Mouse (Mus musculus) midbrain, embryonic 10.5 days (tissue): ENCODE data around the gene Lpin1. TPM values are rescaled to one million over a fixed set of nuclear protein-coding genes. Genes with fewer than 3 reads are reported as not detected.

Source experiments
- DNase-seq: peaks from one replicate; pipeline ENCODE4 v3.0.0-alpha.2; 2017; ENCODE audit warnings: low spot score
- H3K27ac ChIP-seq: fragments of 300-500 bp; sonication (generic); replicated peaks from 2 replicates; pipeline ENCODE4 v1.5.1; 2016; ENCODE audit warnings: mild to moderate bottlenecking
- H3K27me3 ChIP-seq: fragments of 300-500 bp; sonication (generic); 2 replicates; pipeline ENCODE4 v1.6.1; 2016; ENCODE audit warnings: low read depth, mild to moderate bottlenecking; ENCODE audit not compliant: poor library complexity, severe bottlenecking
- H3K36me3 ChIP-seq: fragments of 300-500 bp; sonication (generic); 2 replicates; pipeline ENCODE4 v1.6.1; 2016; ENCODE audit warnings: mild to moderate bottlenecking, moderate library complexity
- H3K4me1 ChIP-seq: fragments of 300-500 bp; sonication (generic); 2 replicates; pipeline ENCODE4 v1.6.1; 2016
- H3K4me3 ChIP-seq: fragments of 300-500 bp; sonication (generic); 2 replicates; pipeline ENCODE4 v1.5.1; 2016; ENCODE audit warnings: mild to moderate bottlenecking, moderate library complexity
- H3K9me3 ChIP-seq: fragments of 300-500 bp; sonication (generic); replicated peaks from 2 replicates; pipeline ENCODE4 v1.6.1; 2016; ENCODE audit warnings: mild to moderate bottlenecking
- WGBS: fragments of 180-500 bp; shearing (Covaris S2); methylation state at CpG from one replicate; pipeline ENCODE4 v1.1.7; 2016; 5-methylcytosine and 5-hydroxymethylcytosine counted together
- polyA plus RNA-seq: library from polyadenylated mRNA; unstranded; fragments of >200 nt; fragmentation: Nextera tagmentation; extraction: Ambion mirVana; gene quantifications from 2 replicates; pipeline ENCODE4 v1.2.1, GENCODE M21; 2016

The Lpin1 gene
- polyA plus RNA-seq, 1 experiment from 2014 or later = 5.5 TPM

GRCm38 (mm10) chr12:16562647-16563046, 48.1 kb downstream of the Lpin1 start:
- 92% methylated on average over 10 of the region's 10 CpGs for WGBS

GRCm38 (mm10) chr12:16562181-16562580, 48.6 kb downstream of the Lpin1 start:
- WGBS = 94% methylated on average over 8 of the region's 8 CpGs
- no peak for DNase-seq
- no peaks in the 10 kb centered on the region for H3K27me3 ChIP-seq
- H3K4me1 ChIP-seq = no peaks in the 10 kb centered on the region
- H3K27ac ChIP-seq = no peak overlapping the region
- H3K9me3 ChIP-seq = no peaks in the 10 kb centered on the region
- peaks cover 79% of the 10 kb centered on the region for H3K36me3 ChIP-seq
- H3K4me3 ChIP-seq = no peak overlapping the region

More at GRCm38 (mm10) chr12:16562647-16563046, 48.1 kb downstream of the Lpin1 start:
- no peak for DNase-seq
- Histone ChIP-seq H3K4me3 (no peak overlapping the region), H3K27ac (no peak overlapping the region), H3K4me1 (no peaks in the 10 kb centered on the region), H3K36me3 (peaks cover 74% of the 10 kb centered on the region), H3K27me3 (no peaks in the 10 kb centered on the region), H3K9me3 (no peaks in the 10 kb centered on the region)

- H3K27me3 ChIP-seq = no peaks in the 10 kb centered on the region
- H3K27ac ChIP-seq = no peak overlapping the region
- no peaks in the 10 kb centered on the region for H3K9me3 ChIP-seq
- DNase-seq = no peak
- WGBS = 77% methylated on average over 4 of the region's 4 CpGs
- peaks cover 5% of the 10 kb centered on the region; the same call in 1 of the 2 replicates for H3K4me1 ChIP-seq
- H3K4me3 ChIP-seq = no peak overlapping the region
- H3K36me3 ChIP-seq = peaks cover 60% of the 10 kb centered on the region
Observed at GRCm38 (mm10) chr12:16557271-16557670, 53.5 kb downstream of the Lpin1 start.

GRCm38 (mm10) chr12:16554171-16554570, 56.6 kb downstream of the Lpin1 start:
- WGBS = 94% methylated on average over 8 of the region's 8 CpGs
- DNase-seq = no peak
- H3K9me3 ChIP-seq = no peaks in the 10 kb centered on the region
- H3K36me3 ChIP-seq = peaks cover 46% of the 10 kb centered on the region
- no peak overlapping the region for H3K4me3 ChIP-seq
- H3K27me3 ChIP-seq = no peaks in the 10 kb centered on the region
- H3K27ac ChIP-seq = no peak overlapping the region
- peaks cover 12% of the 10 kb centered on the region for H3K4me1 ChIP-seq

GRCm38 (mm10) chr12:16552108-16552771, 58.5 kb downstream of the Lpin1 start:
- Histone ChIP-seq H3K9me3 (no peaks in the 10 kb centered on the region), H3K27me3 (no peaks in the 10 kb centered on the region), H3K4me1 (peaks cover 12% of the 10 kb centered on the region), H3K36me3 (peaks cover 44% of the 10 kb centered on the region), H3K27ac (no peak overlapping the region), H3K4me3 (no peak overlapping the region)
- WGBS = 92% methylated on average over 13 of the region's 13 CpGs
- no peak for DNase-seq

GRCm38 (mm10) chr12:16550983-16551454, 59.7 kb downstream of the Lpin1 start:
- no peak overlapping the region for H3K4me3 ChIP-seq
- peaks cover 48% of the 10 kb centered on the region for H3K36me3 ChIP-seq
- H3K9me3 ChIP-seq = no peaks in the 10 kb centered on the region
- H3K27ac ChIP-seq = peak overlapping the region; percentile 35; the same call in 1 of the 2 replicates
- DNase-seq = no peak
- WGBS = 85% methylated on average over 12 of the region's 12 CpGs
- H3K27me3 ChIP-seq = no peaks in the 10 kb centered on the region
- H3K4me1 ChIP-seq = peaks cover 7% of the 10 kb centered on the region

GRCm38 (mm10) chr12:16548824-16549375, 61.9 kb downstream of the Lpin1 start:
- no peak for DNase-seq
- H3K27ac ChIP-seq = no peak overlapping the region
- 87% methylated on average over 12 of the region's 12 CpGs for WGBS
- H3K36me3 ChIP-seq = peaks cover 64% of the 10 kb centered on the region
- no peaks in the 10 kb centered on the region for H3K27me3 ChIP-seq
- no peak overlapping the region for H3K4me3 ChIP-seq
- peaks cover 7% of the 10 kb centered on the region for H3K4me1 ChIP-seq
- no peaks in the 10 kb centered on the region for H3K9me3 ChIP-seq

GRCm38 (mm10) chr12:16541606-16542005, 69.2 kb downstream of the Lpin1 start:
- no peak for DNase-seq
- WGBS = 88% methylated on average over 5 of the region's 5 CpGs
- no peaks in the 10 kb centered on the region for H3K27me3 ChIP-seq
- H3K4me3 ChIP-seq = no peak overlapping the region
- H3K36me3 ChIP-seq = peaks cover 72% of the 10 kb centered on the region
- no peak overlapping the region for H3K27ac ChIP-seq
- no peaks in the 10 kb centered on the region for H3K9me3 ChIP-seq
- H3K4me1 ChIP-seq = 0 out of 2 replicates have a peak, but pooled peaks cover 2% of the 10 kb centered on the region

GRCm38 (mm10) chr12:16540712-16541111, 70.1 kb downstream of the Lpin1 start:
- Histone ChIP-seq H3K4me1 (0 out of 2 replicates have a peak, but pooled peaks cover 5% of the 10 kb centered on the region), H3K27me3 (no peaks in the 10 kb centered on the region), H3K9me3 (no peaks in the 10 kb centered on the region), H3K4me3 (no peak overlapping the region), H3K27ac (no peak overlapping the region), H3K36me3 (peaks cover 67% of the 10 kb centered on the region)
- no peak for DNase-seq
- WGBS = 94% methylated on average over 8 of the region's 8 CpGs

GRCm38 (mm10) chr12:16539965-16540661, 70.7 kb downstream of the Lpin1 start:
- 0 out of 2 replicates have a peak, but pooled peaks cover 5% of the 10 kb centered on the region for H3K4me1 ChIP-seq
- no peak overlapping the region for H3K4me3 ChIP-seq
- WGBS = 81% methylated on average over 5 of the region's 5 CpGs
- H3K36me3 ChIP-seq = peaks cover 65% of the 10 kb centered on the region
- no peaks in the 10 kb centered on the region for H3K27me3 ChIP-seq
- no peak overlapping the region for H3K27ac ChIP-seq
- no peak for DNase-seq
- no peaks in the 10 kb centered on the region for H3K9me3 ChIP-seq

GRCm38 (mm10) chr12:16533331-16533828, 77.4 kb downstream of the Lpin1 start:
- DNase-seq = peak; percentile 86
- H3K36me3 ChIP-seq = peaks cover 15% of the 10 kb centered on the region
- H3K4me3 ChIP-seq = no peak overlapping the region
- no peaks in the 10 kb centered on the region for H3K27me3 ChIP-seq
- H3K9me3 ChIP-seq = no peaks in the 10 kb centered on the region
- H3K27ac ChIP-seq = peak overlapping the region; percentile 80
- peaks cover 16% of the 10 kb centered on the region for H3K4me1 ChIP-seq
- 22% methylated on average over 4 of the region's 4 CpGs for WGBS

- peaks cover 10% of the 10 kb centered on the region for H3K36me3 ChIP-seq
- no peaks in the 10 kb centered on the region for H3K27me3 ChIP-seq
- 55% methylated on average over 7 of the region's 7 CpGs for WGBS
- no peaks in the 10 kb centered on the region for H3K9me3 ChIP-seq
- no peak overlapping the region for H3K4me3 ChIP-seq
- no peak for DNase-seq
- H3K4me1 ChIP-seq = peaks cover 16% of the 10 kb centered on the region
- peak overlapping the region; percentile 80 for H3K27ac ChIP-seq
Observed at GRCm38 (mm10) chr12:16532860-16533230, 77.9 kb downstream of the Lpin1 start.
